Mouse (Mus musculus) embryo, embryonic 11 days (tissue): ENCODE data around the gene Cdh22.

Experiments
- DNase-seq: peaks from one replicate; pipeline ENCODE4 v3.0.0-alpha.2; 2015

Gene Cdh22

DNA sequence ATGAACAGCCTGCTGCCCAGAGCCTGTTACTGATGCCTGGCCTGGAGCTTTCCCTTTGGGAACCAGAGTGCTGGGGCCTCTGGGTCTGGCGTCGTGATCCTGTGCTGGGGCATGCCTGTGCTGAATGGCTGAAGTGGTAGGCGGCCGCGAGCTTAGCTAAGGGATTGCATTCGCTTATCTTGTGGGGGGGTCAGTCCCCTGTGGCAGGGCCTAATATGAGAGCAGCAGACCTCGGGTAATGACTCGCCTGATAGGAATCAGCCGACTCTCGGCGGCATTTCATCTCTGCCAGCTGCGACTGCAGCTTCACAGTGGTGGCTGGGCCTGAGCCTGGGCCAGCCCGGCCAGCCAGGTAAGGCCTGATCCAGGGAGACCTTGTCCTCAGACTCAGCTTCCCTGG, 88.8 kb downstream of the Cdh22 start:
- no peak for DNase-seq

- no peak for DNase-seq
Measured at GRCm38 (mm10) chr2:165143487-165143886, 91.2 kb downstream of the Cdh22 start.

DNA sequence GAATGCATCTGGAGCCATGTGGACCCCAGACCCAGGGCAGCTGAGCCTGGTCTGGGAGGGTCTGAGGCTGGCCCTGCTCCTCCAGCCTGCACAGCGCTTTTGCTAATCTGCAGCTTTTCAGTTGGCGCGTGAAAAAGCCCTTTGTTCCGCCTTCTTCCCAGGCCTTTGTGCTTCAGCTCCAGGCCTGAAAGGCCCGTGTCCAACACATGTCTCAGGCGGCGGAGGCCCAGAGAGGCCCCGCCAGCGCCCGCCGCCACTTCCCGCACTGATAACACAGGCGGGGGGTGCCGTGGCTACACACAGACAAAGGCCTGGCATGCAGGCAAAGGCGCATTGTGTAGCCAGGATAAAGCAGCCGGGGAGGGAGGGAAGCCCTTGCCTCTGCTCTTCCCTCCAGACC, 98.6 kb downstream of the Cdh22 start:
- DNase-seq, result peak; percentile 89

GRCm38 (mm10) chr2:165133566-165133965, 101.1 kb downstream of the Cdh22 start:
- DNase-seq, result peak; percentile 84

DNA sequence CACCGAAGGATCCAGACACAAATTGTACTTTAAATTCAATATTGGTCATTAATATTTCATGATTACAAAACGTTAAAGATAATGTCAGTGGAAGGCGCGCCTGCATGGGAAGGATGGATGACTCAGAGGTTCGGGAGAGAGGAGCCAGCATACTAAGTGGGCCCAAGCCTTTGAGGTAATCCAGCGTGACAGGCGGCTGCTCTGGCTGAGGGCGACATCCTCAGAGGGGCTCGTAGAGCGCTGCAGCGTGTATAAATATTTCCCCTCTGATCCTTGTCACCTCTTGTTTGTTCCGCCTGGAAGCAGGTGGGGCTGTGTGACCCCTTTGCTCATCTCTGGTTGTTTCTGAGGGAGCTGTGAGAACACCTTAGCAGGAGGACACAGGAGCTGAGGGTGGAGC, 103.2 kb downstream of the Cdh22 start:
- DNase-seq, result peak; percentile 59

GRCm38 (mm10) chr2:165129189-165129588, 105.5 kb downstream of the Cdh22 start:
- DNase-seq, result no peak

DNA sequence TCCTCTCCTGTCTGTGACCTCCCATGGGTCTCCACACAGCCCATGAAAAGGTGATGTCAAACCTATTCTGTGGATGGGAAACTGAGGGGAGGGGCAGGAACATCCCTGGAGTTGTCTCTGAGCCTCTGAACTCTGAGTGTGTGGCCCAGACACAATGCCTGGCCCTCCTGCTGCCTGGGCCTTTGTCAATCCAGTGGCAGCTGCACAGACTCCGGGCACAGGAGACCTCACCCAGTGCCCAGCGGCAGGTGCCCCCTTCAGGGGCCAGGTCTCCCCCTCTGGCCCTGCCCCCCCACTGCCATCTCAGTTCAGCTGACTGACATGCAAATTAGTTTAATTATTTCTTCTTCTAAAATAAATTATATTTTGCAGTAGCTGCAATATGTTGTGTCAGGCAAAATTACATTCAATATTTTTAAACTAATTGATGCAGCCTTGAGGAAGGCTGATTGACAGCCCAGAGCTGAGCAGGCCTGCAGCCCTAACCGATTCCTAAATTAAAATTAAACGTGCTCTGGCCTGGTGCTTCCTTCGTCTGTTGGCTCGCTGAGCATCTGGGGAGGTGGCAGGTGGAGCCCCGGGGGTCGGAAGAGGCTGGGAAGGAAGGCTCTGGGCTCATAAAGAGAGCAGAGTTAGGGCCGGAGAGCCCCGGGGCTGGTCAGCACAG, 107.6 kb downstream of the Cdh22 start:
- no peak for DNase-seq

- peak; percentile 49 for DNase-seq
Measured at GRCm38 (mm10) chr2:165121206-165121840, 113.3 kb downstream of the Cdh22 start.

- no peak for DNase-seq
Measured at GRCm38 (mm10) chr2:165120765-165121164, 113.9 kb downstream of the Cdh22 start.

DNA sequence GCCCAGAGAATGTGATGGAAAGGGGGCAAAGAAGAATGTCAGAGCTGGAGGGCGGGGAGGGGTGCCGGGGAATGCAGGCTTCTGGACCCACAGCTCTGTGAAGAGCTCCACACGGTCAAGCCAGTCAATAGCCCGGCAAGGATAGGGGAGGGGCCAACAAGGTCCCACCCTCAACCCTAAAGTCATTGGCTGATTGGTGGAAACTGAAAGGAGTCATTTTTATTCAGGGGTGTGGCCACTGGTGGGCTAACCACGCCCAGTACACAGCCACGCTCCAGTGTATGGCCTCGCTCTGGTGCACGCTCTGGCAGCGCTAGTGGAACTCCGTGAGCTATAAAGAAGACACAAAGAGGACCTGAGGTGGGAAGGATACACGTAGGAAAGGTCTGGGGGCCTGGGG, 120.9 kb downstream of the Cdh22 start:
- peak; percentile 75 for DNase-seq

GRCm38 (mm10) chr2:165112149-165112548, 122.5 kb downstream of the Cdh22 start:
- DNase-seq, result peak; percentile 94

DNA sequence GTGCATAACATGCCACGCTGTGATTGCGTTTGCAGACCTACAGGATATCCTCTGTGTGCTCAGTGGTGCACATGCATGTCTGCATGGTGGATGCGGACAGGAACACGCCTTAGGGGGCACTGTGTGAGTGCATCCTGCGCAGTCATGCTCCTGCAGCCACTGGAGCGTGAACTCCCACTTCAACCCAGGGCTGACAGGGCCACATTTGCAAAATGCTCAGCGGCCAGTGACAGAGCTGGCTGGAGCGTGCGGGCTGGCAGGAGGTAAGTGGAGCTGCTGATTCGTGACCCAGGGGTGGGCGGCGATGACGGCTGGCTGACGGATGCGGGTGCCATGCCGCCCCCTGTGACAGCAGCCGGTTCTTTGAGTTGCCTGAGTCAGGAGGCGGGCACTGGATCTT, 128.1 kb downstream of the Cdh22 start:
- DNase-seq, result no peak

DNA sequence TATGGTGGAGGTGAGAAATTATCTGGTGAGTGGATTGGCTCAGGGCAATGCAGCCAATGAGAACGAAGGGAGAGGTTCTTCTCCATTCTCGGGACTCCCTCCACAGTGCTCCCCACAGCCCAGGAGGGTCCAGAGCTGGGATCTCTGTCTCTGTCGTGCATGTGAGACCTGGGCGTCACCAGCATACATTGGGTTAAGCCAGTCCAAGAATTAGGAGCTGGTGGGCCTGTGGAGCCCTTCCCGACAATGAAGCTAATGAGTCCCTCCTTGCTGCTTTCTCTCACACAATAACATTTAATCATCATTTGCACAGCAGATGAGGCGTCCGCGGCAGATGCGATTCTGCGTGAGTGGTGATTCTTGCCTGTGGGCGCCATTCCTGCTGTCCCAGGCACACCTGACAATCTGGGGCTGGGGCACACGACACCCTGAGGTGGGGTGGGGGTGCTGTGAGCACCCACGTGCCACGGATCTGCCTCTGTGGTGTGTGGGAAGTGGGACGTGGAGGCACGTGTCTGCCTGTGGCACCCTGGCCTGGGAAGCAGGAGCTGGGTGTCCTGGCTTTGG, 129.1 kb downstream of the Cdh22 start:
- DNase-seq, result no peak

GRCm38 (mm10) chr2:165102920-165103319, 131.7 kb downstream of the Cdh22 start:
- no peak for DNase-seq

- DNase-seq, result no peak
Measured at GRCm38 (mm10) chr2:165100749-165101148, 133.9 kb downstream of the Cdh22 start.

- DNase-seq, result no peak
Measured at GRCm38 (mm10) chr2:165098861-165099260, 135.8 kb downstream of the Cdh22 start.

DNA sequence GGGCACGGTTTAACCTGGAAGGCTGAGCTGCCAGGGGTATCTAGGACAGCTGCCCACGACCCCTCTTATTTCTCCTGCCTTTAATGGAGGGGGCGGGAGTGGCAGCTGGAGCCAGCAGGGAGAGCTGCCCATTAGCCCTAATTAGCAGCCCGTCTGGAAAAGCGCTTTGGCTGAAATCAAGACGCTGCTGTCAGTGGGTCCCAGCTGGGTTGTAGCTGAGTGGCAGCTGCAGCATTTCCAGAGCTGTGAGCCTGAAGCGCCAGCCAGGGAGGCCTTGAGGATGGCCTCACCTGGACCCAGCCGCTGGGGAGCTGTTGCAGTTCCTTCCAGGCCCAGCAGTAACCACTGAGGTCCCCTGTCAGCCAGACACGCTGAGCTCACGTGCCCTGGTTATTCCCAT, 138.3 kb downstream of the Cdh22 start:
- peak; percentile 63 for DNase-seq

- no peak for DNase-seq
Measured at GRCm38 (mm10) chr2:165092393-165092792, 142.3 kb downstream of the Cdh22 start.

- DNase-seq, result no peak
Measured at GRCm38 (mm10) chr2:165091433-165091965, 143.2 kb downstream of the Cdh22 start.

- no peak for DNase-seq
Measured at GRCm38 (mm10) chr2:165090650-165091049, 144.0 kb downstream of the Cdh22 start, which contains the start of gene 1700025C18Rik. Gene 1700025C18Rik, minus strand, starts transcription at chr2:165090750.

GRCm38 (mm10) chr2:165089470-165089869, 145.2 kb downstream of the Cdh22 start:
- DNase-seq, result no peak

GRCm38 (mm10) chr2:165086634-165087033, 148.0 kb downstream of the Cdh22 start:
- no peak for DNase-seq

DNA sequence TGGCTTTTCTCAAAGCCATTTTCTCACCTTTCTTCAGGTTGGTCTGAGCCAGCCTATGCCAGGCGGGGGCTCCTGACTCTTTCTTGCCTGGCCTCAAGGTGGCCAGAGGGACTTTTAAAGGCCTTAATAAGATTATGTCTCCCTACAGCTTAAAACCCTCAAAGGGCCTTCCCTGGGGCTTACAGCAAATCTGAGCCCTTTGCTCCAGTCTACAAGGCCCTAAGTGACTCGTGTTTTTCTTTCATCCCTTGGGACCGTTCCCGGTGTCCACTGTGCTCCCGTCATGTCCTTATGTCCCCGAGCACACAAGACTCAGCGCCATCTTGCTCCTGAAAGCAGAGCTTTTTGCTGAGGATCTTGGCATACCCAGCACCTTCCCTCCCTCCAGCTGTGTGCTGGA, 153.4 kb downstream of the Cdh22 start:
- DNase-seq, result no peak

DNA sequence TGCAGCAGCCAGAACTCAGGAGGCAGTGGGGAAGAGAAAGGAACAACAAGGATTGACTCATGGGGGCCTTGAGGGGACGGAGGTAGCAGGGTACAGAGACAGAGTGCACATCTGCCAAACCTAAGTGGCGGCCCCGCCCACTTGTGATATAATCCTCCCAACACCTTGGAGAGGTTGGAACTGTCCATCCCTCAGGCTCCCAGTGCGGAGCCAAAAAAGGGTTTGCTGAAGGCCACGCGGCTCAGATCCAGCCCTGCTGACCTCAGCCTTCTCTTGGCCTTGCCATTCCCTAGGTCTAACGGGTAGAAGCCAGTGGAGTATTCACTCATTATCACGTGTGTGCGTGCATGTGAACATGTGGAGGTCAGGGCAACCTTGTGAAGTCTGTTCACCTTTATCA, 154.0 kb downstream of the Cdh22 start:
- no peak for DNase-seq
